Comparison of ENCODE assay signal across 26 mouse cellular contexts in genomic region chr3:113990936-113991335, GRCm38 (mm10). TPM values are rescaled to one million over a fixed set of nuclear protein-coding genes. Genes with fewer than 3 reads are reported as not detected.
"Had no signal": no experiment of that assay in that cellular context is flagged by ENCODE, and none has a peak within 500 bp of the region (broad histone marks: within the 10 kb centered on the region; RNA-seq: fewer than 3 reads in every experiment).

No protein-coding gene starts in this region.

- DNase-seq: gastrocnemius, postnatal 14 days; gastrocnemius, postnatal 36 days; heart, adult 11 months; heart, adult 2 months; heart, postnatal 14 days; heart, postnatal 36 days; kidney, adult 18-20 months; kidney, adult 8-10 months; kidney, postnatal 10 days; kidney, postnatal 25 days; kidney, postnatal 4 days; liver; liver, embryonic 13.5 days had no signal

- H3K9me3 ChIP-seq: heart, embryonic 13.5 days; heart, embryonic 15.5 days; hindbrain, embryonic 13.5 days; hindbrain, embryonic 15.5 days; limb, embryonic 10.5 days; limb, embryonic 12.5 days; liver, embryonic 13.5 days had no signal

- H3K4me3 ChIP-seq: heart, adult 2 months; heart, embryonic 13.5 days; heart, embryonic 15.5 days; hindbrain, embryonic 13.5 days; hindbrain, embryonic 15.5 days; layer of hippocampus, adult 2 months; left cerebral cortex, adult 2 months; limb, embryonic 10.5 days; limb, embryonic 12.5 days; liver, embryonic 13.5 days had no signal

- ATAC-seq: hindbrain, postnatal 0 days; intestine, embryonic 16.5 days had no signal

- H3K27ac ChIP-seq: heart, adult 2 months; heart, embryonic 13.5 days; heart, embryonic 15.5 days; hindbrain, embryonic 13.5 days; hindbrain, embryonic 15.5 days; hindbrain, postnatal 0 days; layer of hippocampus, adult 2 months; left cerebral cortex, adult 2 months; limb, embryonic 10.5 days; limb, embryonic 12.5 days; liver, embryonic 13.5 days had no signal

- H3K4me1 ChIP-seq: heart, embryonic 13.5 days; heart, embryonic 15.5 days; hindbrain, embryonic 13.5 days; hindbrain, embryonic 15.5 days; limb, embryonic 10.5 days; limb, embryonic 12.5 days; liver, embryonic 13.5 days had no signal

- H3K36me3 ChIP-seq: heart, embryonic 13.5 days; heart, embryonic 15.5 days; hindbrain, embryonic 13.5 days; hindbrain, embryonic 15.5 days; limb, embryonic 10.5 days; limb, embryonic 12.5 days; liver, embryonic 13.5 days had no signal

- H3K9ac ChIP-seq: heart, embryonic 13.5 days; heart, embryonic 15.5 days; hindbrain, embryonic 13.5 days; hindbrain, embryonic 15.5 days; limb, embryonic 12.5 days; liver, embryonic 13.5 days had no signal

- H3K27me3 ChIP-seq: heart, embryonic 13.5 days; heart, embryonic 15.5 days; hindbrain, embryonic 13.5 days; hindbrain, embryonic 15.5 days; limb, embryonic 12.5 days; liver, embryonic 13.5 days had no signal

- H3K4me2 ChIP-seq: heart, embryonic 11.5 days; heart, embryonic 13.5 days; heart, embryonic 15.5 days; hindbrain, embryonic 13.5 days; hindbrain, embryonic 15.5 days; limb, embryonic 12.5 days; liver, embryonic 11.5 days; liver, embryonic 13.5 days had no signal

RNA-seq across cellular contexts. Expression of gene Col11a1, which starts 39.4 kb away (rescaled TPM):
- total RNA-seq: hematopoietic stem cell, adult 5-6 weeks had no signal
